Mouse (Mus musculus): ENCODE measurements at regions not wholly inside any gene's neighbourhood (a gene's known extent, or its start where the extent isn't known, plus 50 kb on each side); places are given as distances from the start of the nearest gene placed in this dataset.

- peak; percentile 70 to 73 for DNase-seq (ENCODE audit: low spot score in 2 of 2)
These were observed 104.3 kb downstream of the Fam168b start for GRCm38 (mm10) chr1:34738386-34739067.

- DNase-seq (ENCODE audit: low spot score in 2 of 2) = no peak
These were observed 103.2 kb downstream of the Fam168b start for GRCm38 (mm10) chr1:34739621-34740020.

- DNase-seq (ENCODE audit: low spot score in 2 of 2) = no peak
These were observed 102.0 kb downstream of the Fam168b start for GRCm38 (mm10) chr1:34740891-34741290.

GRCm38 (mm10) chr1:34742234-34742633 lies 100.6 kb downstream of the Fam168b start:
- no peak for DNase-seq (ENCODE audit: low spot score in 2 of 2)

- no peak for DNase-seq (ENCODE audit: low spot score in 2 of 2)
These were observed 97.0 kb downstream of the Fam168b start for GRCm38 (mm10) chr1:34745881-34746280.

- DNase-seq (ENCODE audit: low spot score in 2 of 2) = no peak
These were observed 93.5 kb downstream of the Fam168b start for GRCm38 (mm10) chr1:34749161-34750040.

GRCm38 (mm10) chr1:34750061-34751054 lies 92.5 kb downstream of the Fam168b start:
- DNase-seq (ENCODE audit: low spot score in 2 of 2) = no peak

GRCm38 (mm10) chr1:34751128-34751527 lies 91.7 kb downstream of the Fam168b start:
- no peak for DNase-seq (ENCODE audit: low spot score in 2 of 2)

- DNase-seq (ENCODE audit: low spot score in 2 of 2) = no peak
These were observed 89.3 kb downstream of the Fam168b start for GRCm38 (mm10) chr1:34753581-34753980.

GRCm38 (mm10) chr1:34760547-34760946 lies 82.3 kb downstream of the Fam168b start:
- no peak for DNase-seq (ENCODE audit: low spot score in 2 of 2)

- no peak for DNase-seq (ENCODE audit: low spot score in 2 of 2)
These were observed 81.4 kb downstream of the Fam168b start for GRCm38 (mm10) chr1:34761436-34761835.

GRCm38 (mm10) chr1:34761870-34762269 lies 81.0 kb downstream of the Fam168b start:
- DNase-seq (ENCODE audit: low spot score in 2 of 2) = no peak
